Mouse (Mus musculus): ENCODE measurements around the gene Arrdc5.

DNA sequence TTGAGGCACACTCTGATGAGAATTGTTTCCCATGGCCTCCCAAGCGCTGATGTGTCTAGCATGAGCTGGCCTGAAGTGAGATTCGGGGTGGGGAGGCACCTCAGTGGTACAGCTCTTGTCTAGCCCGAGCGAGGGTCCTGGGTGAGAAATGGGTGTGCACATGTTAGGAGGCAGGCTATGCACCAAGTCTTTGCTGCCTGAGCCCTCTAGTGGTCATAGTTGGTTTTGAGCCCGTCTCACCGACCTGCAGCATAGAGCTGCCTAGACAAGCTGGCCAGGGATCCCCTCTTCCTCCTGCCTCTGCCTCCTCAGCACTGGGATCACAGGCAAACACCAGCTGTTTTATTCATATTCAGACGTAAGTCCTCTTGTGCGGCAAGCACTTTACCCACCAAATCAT, 36.1 kb downstream of the Arrdc5 start:
- TF ChIP-seq POLR2A (IDR thresholded peaks at IDR 0.05; ENCODE audit: control insufficient read depth in 1 of 2, insufficient read depth in 1 of 2, low read depth in 1 of 2, low read length in 2 of 2, poor library complexity in 1 of 2) (no peak; a peak in 1 of 4 replicates), EP300 (IDR thresholded peaks at IDR 0.05; ENCODE audit: low read depth in 1 of 2, low read length in 2 of 2) (no peak), SMC3 (IDR thresholded peaks at IDR 0.05; ENCODE audit: low read depth, low read length) (peak; percentile 55), TCF12 (IDR thresholded peaks at IDR 0.05; ENCODE audit: low read depth, low read length) (no peak), TAL1 (IDR thresholded peaks at IDR 0.05; ENCODE audit: low read length) (no peak), JUND (IDR thresholded peaks at IDR 0.05; ENCODE audit: low read depth, low read length) (no peak), RAD21 (IDR thresholded peaks at IDR 0.05; ENCODE audit: low read depth, low read length) (peak; percentile 30), ZNF384 (IDR thresholded peaks at IDR 0.05; ENCODE audit: low read depth, low read length) (no peak), RCOR1 (IDR thresholded peaks at IDR 0.05; ENCODE audit: low read depth, low read length) (no peak)

Measured in MEL (cell line).